In genomic region chr16:92862430-92862829, GRCm38 (mm10) we compare ENCODE assay signal across 17 mouse cellular contexts.
"Had no signal": no experiment of that assay in that cellular context is flagged by ENCODE, and none has a peak within 500 bp of the region (broad histone marks: within the 10 kb centered on the region; RNA-seq: fewer than 3 reads in every experiment).

No protein-coding gene starts in this region.

- H3K4me3 ChIP-seq: liver, embryonic 15.5 days; lung, embryonic 15.5 days; midbrain, embryonic 10.5 days; midbrain, embryonic 12.5 days; midbrain, embryonic 15.5 days; neural tube, embryonic 12.5 days; stomach, embryonic 15.5 days had no signal

- H3K9me3 ChIP-seq: liver, embryonic 15.5 days; lung, embryonic 15.5 days; midbrain, embryonic 10.5 days; midbrain, embryonic 12.5 days; midbrain, embryonic 15.5 days; neural tube, embryonic 12.5 days; stomach, embryonic 15.5 days had no signal

- DNase-seq: liver, postnatal 0 days; lung, adult 2 months; lung, postnatal 14 days; lung, postnatal 36 days; right cerebral cortex, postnatal 14 days; thymus, adult 2 months; thymus, postnatal 25 days; thymus, postnatal 4 days had no signal

- H3K4me1 ChIP-seq: liver, embryonic 15.5 days; lung, embryonic 15.5 days; midbrain, embryonic 10.5 days; midbrain, embryonic 12.5 days; midbrain, embryonic 15.5 days; neural tube, embryonic 12.5 days; stomach, embryonic 15.5 days had no signal

- H3K27ac ChIP-seq: liver, embryonic 15.5 days; lung, embryonic 15.5 days; midbrain, embryonic 10.5 days; midbrain, embryonic 12.5 days; midbrain, embryonic 15.5 days; neural tube, embryonic 12.5 days; stomach, embryonic 15.5 days; stomach, postnatal 0 days had no signal

- H3K27me3 ChIP-seq: lung, embryonic 15.5 days; midbrain, embryonic 12.5 days; midbrain, embryonic 15.5 days; neural tube, embryonic 12.5 days; stomach, embryonic 15.5 days had no signal

- ATAC-seq: liver, postnatal 0 days; lung, postnatal 0 days; midbrain, embryonic 15.5 days had no signal

- H3K9ac ChIP-seq: liver, embryonic 15.5 days; liver, postnatal 0 days; lung, embryonic 15.5 days; midbrain, embryonic 12.5 days; midbrain, embryonic 15.5 days; neural tube, embryonic 12.5 days; stomach, embryonic 15.5 days had no signal

- H3K36me3 ChIP-seq: liver, embryonic 15.5 days; lung, embryonic 15.5 days; midbrain, embryonic 10.5 days; midbrain, embryonic 12.5 days; midbrain, embryonic 15.5 days; neural tube, embryonic 12.5 days; stomach, embryonic 15.5 days had no signal

- H3K4me2 ChIP-seq: liver, embryonic 15.5 days; lung, embryonic 15.5 days; midbrain, embryonic 12.5 days; midbrain, embryonic 15.5 days; neural tube, embryonic 12.5 days; stomach, embryonic 15.5 days had no signal
